Mouse (Mus musculus) embryo, embryonic 11.5 days (tissue): ENCODE measurements around the gene Abcc5.
"Not testable (repeated sequence)": the region's sequence is repeated elsewhere in the genome, so short reads cannot be mapped to it uniquely, and the experiment has no call there.

ENCODE experiments used
- DNase-seq: peaks from one replicate; pipeline ENCODE4 v3.0.0-alpha.2; 2012; ENCODE audit warnings: low read depth, low spot score

The Abcc5 gene

GRCm38 (mm10) chr16:20425855-20426598 is at the start of gene Abcc5:
Gene Abcc5, minus strand, starts transcription at chr16:20426394.
- DNase-seq = peak; percentile 87

- DNase-seq = no peak
Observed at GRCm38 (mm10) chr16:20475335-20475734, 49.1 kb upstream of the Abcc5 start.

- DNase-seq = no peak
Observed at GRCm38 (mm10) chr16:20474786-20475185, 48.6 kb upstream of the Abcc5 start.

- no peak for DNase-seq
Observed at GRCm38 (mm10) chr16:20474211-20474610, 48.0 kb upstream of the Abcc5 start.

GRCm38 (mm10) chr16:20473748-20474147 is 47.6 kb upstream of the Abcc5 start:
- DNase-seq = no peak

GRCm38 (mm10) chr16:20471686-20472085 is 45.5 kb upstream of the Abcc5 start:
- no peak for DNase-seq

- DNase-seq = no peak
Observed at GRCm38 (mm10) chr16:20470981-20471380, 44.8 kb upstream of the Abcc5 start.

GRCm38 (mm10) chr16:20464725-20465124 is 38.5 kb upstream of the Abcc5 start:
- no peak for DNase-seq

- DNase-seq = not testable (repeated sequence)
Observed at GRCm38 (mm10) chr16:20458736-20459135, 32.5 kb upstream of the Abcc5 start.

GRCm38 (mm10) chr16:20456106-20456505 is 29.9 kb upstream of the Abcc5 start:
- no peak for DNase-seq

GRCm38 (mm10) chr16:20454155-20454654 is 28.0 kb upstream of the Abcc5 start:
- DNase-seq = no peak

GRCm38 (mm10) chr16:20451774-20452173 is 25.6 kb upstream of the Abcc5 start:
- no peak for DNase-seq

GRCm38 (mm10) chr16:20445871-20446270 is 19.7 kb upstream of the Abcc5 start:
- no peak for DNase-seq

- DNase-seq = no peak
Observed at GRCm38 (mm10) chr16:20444831-20445388, 18.7 kb upstream of the Abcc5 start.

GRCm38 (mm10) chr16:20442871-20443270 is 16.7 kb upstream of the Abcc5 start:
- DNase-seq = no peak

GRCm38 (mm10) chr16:20438673-20439415 is 12.7 kb upstream of the Abcc5 start:
- no peak for DNase-seq

- not testable (repeated sequence) for DNase-seq
Observed at GRCm38 (mm10) chr16:20438046-20438445, 11.9 kb upstream of the Abcc5 start.

- DNase-seq = no peak
Observed at GRCm38 (mm10) chr16:20436281-20436680, 10.1 kb upstream of the Abcc5 start.

- DNase-seq = no peak
Observed at GRCm38 (mm10) chr16:20429328-20429727, 3.1 kb upstream of the Abcc5 start.

- DNase-seq = no peak
Observed at GRCm38 (mm10) chr16:20427566-20427965, 1.4 kb upstream of the Abcc5 start.

- DNase-seq = no peak
Observed at GRCm38 (mm10) chr16:20424719-20425650, 1.2 kb downstream of the Abcc5 start.
